Mouse (Mus musculus) heart, adult 2 months (tissue): Measurements from ENCODE around the gene Fbxo34.

Experiments
- CTCF ChIP-seq: fragments of 200-600 bp; IDR thresholded peaks from 2 replicates; pipeline ENCODE4 v1.8.1; 2022; ENCODE audit warnings: antibody characterized with exemption, mild to moderate bottlenecking, moderate library complexity
- EP300 ChIP-seq: fragments of 200-500 bp; IDR thresholded peaks from 2 replicates; pipeline ENCODE4 v1.6.1; 2011; ENCODE audit warnings: low read depth, low read length, control low read depth; ENCODE audit not compliant: insufficient read depth
- POLR2A ChIP-seq: fragments of 200-500 bp; IDR thresholded peaks from 2 replicates; pipeline ENCODE4 v1.6.1; 2011; ENCODE audit warnings: mild to moderate bottlenecking, low read depth, low read length, control low read depth; ENCODE audit not compliant: insufficient read depth

GRCm38 (mm10) chr14:47542283-47542682, 92.1 kb downstream of the Fbxo34 start:
- TF ChIP-seq CTCF = no peak
- TF ChIP-seq POLR2A = no peak
- TF ChIP-seq EP300 = no peak
